23 mouse cellular contexts compared by ENCODE assay signal in the genomic region with DNA sequence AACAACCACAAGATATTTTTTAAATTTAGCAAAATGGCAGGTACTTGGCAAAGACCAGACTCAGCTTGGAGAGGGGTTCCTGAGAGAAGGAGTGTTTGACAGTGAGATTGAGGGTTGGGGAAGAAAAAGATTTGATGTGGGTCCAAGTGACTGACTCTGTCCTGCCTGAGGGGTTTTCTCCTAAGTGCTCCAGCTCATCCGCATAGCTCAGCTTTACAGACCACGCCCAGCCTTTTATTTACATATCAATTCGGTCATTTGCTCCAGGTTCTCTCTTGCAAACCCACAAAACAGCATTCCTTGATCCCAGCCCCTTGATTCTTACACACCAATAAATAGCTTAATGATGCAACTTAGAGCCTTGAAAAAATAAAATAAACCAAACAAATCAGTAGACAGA.
"Had no signal": no experiment of that assay in that cellular context is flagged by ENCODE, and none has a peak within 500 bp of the region (broad histone marks: within the 10 kb centered on the region; RNA-seq: fewer than 3 reads in every experiment).

No protein-coding gene starts in this region.

- H3K27ac ChIP-seq: heart, adult 2 months; hindbrain, embryonic 10.5 days; hindbrain, embryonic 12.5 days; hindbrain, embryonic 14.5 days; intestine, embryonic 15.5 days; layer of hippocampus, adult 2 months; left cerebral cortex, adult 2 months; limb, embryonic 10.5 days; limb, embryonic 12.5 days; liver, embryonic 13.5 days; liver, embryonic 15.5 days had no signal

- H3K36me3 ChIP-seq: heart, embryonic 12.5 days; hindbrain, embryonic 10.5 days; hindbrain, embryonic 12.5 days; intestine, embryonic 15.5 days; limb, embryonic 10.5 days; limb, embryonic 12.5 days; liver, embryonic 13.5 days; liver, embryonic 15.5 days had no signal

- H3K4me1 ChIP-seq: heart, embryonic 12.5 days; hindbrain, embryonic 10.5 days; hindbrain, embryonic 12.5 days; intestine, embryonic 15.5 days; limb, embryonic 10.5 days; limb, embryonic 12.5 days; liver, embryonic 13.5 days; liver, embryonic 15.5 days had no signal

- H3K27me3 ChIP-seq: heart, embryonic 12.5 days; hindbrain, embryonic 12.5 days; intestine, embryonic 15.5 days; limb, embryonic 12.5 days; liver, embryonic 13.5 days; liver, embryonic 15.5 days had no signal

- DNase-seq: gastrocnemius, postnatal 14 days; gastrocnemius, postnatal 36 days; heart, adult 11 months; heart, adult 2 months; heart, postnatal 10 days; heart, postnatal 4 days; kidney, adult 18-20 months; kidney, adult 8-10 months; kidney, postnatal 10 days; kidney, postnatal 25 days; kidney, postnatal 4 days; liver; liver, embryonic 13.5 days had no signal

- H3K4me3 ChIP-seq: heart, adult 2 months; heart, embryonic 12.5 days; hindbrain, embryonic 10.5 days; hindbrain, embryonic 12.5 days; intestine, embryonic 15.5 days; layer of hippocampus, adult 2 months; left cerebral cortex, adult 2 months; limb, embryonic 10.5 days; limb, embryonic 12.5 days; liver, embryonic 13.5 days; liver, embryonic 15.5 days had no signal

- H3K9me3 ChIP-seq: heart, embryonic 12.5 days; hindbrain, embryonic 10.5 days; hindbrain, embryonic 12.5 days; intestine, embryonic 15.5 days; limb, embryonic 10.5 days; limb, embryonic 12.5 days; liver, embryonic 13.5 days; liver, embryonic 15.5 days had no signal
